Mouse (Mus musculus): ENCODE measurements around the gene Kdelr3. TPM values are rescaled to one million over a fixed set of nuclear protein-coding genes. Genes with fewer than 3 reads are reported as not detected.

Gene Kdelr3
- polyA plus RNA-seq (2017; shearing (Covaris generic)), result not detected

DNA sequence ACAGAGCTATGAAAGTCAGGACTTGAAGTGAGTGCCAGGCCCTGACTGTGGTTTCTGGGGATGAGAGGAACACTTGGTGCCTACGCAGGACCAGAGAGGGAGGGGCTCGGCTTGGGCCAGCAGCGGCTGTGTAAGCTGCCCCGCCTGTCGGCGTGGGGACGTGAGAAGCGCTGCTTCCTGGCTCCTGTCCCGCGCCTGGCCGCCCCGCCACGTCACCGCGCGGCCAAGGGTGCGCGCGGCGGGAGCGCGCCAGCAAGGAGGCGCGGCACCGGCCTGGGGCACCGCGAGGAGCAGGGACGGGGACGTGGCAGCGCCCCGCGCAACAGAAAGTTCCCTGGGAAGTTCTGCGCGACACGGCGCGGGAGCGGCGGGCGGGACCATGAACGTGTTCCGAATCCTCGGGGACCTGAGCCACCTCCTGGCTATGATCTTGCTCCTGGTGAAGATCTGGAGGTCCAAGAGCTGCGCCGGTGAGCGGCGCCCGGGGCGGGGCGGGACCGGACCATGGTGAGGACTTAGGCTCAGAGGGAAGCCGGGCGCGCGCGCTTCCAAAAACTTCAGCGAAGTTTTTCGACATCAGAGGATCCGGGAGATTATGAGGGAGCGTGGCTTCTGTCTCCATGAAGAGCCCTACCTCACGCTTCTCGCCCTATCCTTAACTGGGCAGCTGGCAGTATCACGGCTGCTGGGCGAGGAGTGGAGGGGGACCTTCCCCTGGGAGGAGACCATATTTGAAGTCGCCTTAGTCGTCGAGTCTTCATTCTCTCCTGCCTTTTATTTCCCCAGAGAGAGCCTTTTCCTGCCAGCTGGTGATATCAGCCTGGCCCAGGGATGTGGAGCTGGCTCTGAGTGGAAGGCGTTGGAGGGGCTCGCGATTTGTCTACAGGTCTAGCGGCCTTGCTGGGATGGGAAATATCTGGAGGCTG, at the start of gene Kdelr3:
Gene Kdelr3 (plus strand): TSS at position 241 of the 926 bp plus-strand sequence.

DNA sequence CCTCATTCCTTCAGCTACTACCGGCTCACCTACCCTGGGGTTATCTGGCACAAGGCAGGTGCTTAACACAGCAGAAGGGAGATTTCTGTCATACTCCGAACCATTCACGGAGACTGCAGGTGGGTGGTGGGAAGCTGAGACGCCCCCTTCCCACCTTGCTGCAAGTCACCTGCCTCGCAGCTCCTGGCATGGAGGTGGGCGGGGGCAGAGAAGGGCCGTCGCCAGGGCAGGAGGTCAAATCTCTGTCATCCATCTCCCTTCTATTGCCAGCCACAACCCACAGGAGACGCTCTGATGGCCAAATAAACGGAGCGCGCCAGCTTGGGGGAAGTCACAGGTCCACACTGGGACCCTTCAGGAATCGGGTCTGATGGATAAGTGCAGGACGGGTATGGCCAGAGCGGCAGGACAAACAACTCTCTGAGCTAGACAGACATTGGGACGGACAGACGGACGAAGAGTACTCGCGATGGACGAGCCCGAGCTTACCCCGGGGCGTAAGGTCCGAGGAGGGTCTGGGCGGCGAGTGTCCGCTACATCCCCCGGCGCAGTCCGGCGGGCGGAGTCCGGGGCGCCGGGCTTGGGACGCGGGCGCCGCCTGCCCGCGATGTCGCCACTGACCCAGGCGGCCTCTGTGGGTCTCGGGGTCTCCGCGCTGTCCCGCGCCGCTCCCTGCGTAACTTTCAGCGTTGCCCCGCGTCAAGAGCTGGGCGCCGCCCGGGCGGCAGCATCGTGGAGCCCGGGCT, 11.3 kb upstream of the Kdelr3 start, which contains the start of gene Kcnj4:
Gene Kcnj4 (minus strand): TSS at position 535 of the 746 bp plus-strand sequence.

GRCm38 (mm10) chr15:79546410-79547288, 30.4 kb downstream of the Kdelr3 start, which contains the start of gene Ddx17:
Gene Ddx17, minus strand, starts transcription at chr15:79546741.

Other genes with a start within 250 kb of the Kdelr3 start
- gene Baiap2l2, start 230.9 kb upstream of the Kdelr3 start, polyA plus RNA-seq (2017; shearing (Covaris generic)), result 1.7 TPM
- gene Pla2g6, start 188.0 kb upstream of the Kdelr3 start, polyA plus RNA-seq (2017; shearing (Covaris generic)), result 7.2 TPM
- 31.6 TPM for gene Maff, start 169.8 kb upstream of the Kdelr3 start, polyA plus RNA-seq (2017; shearing (Covaris generic))
- 47.5 TPM for gene Tmem184b, start 112.8 kb upstream of the Kdelr3 start, polyA plus RNA-seq (2017; shearing (Covaris generic))
- gene Csnk1e, start 60.8 kb upstream of the Kdelr3 start, polyA plus RNA-seq (2017; shearing (Covaris generic)), result 105 TPM
- gene Kcnj4, start 11.2 kb upstream of the Kdelr3 start, polyA plus RNA-seq (2017; shearing (Covaris generic)), result not detected
- 22.4 TPM for gene Ddx17, start 30.3 kb downstream of the Kdelr3 start, polyA plus RNA-seq (2017; shearing (Covaris generic))
- gene Dmc1, start 88.7 kb downstream of the Kdelr3 start, polyA plus RNA-seq (2017; shearing (Covaris generic)), result not detected
- gene Fam227a, start 142.5 kb downstream of the Kdelr3 start, polyA plus RNA-seq (2017; shearing (Covaris generic)), result not detected
- 3.0 TPM for gene Cby1, start 142.8 kb downstream of the Kdelr3 start, polyA plus RNA-seq (2017; shearing (Covaris generic))
- 180 TPM for gene Tomm22, start 154.4 kb downstream of the Kdelr3 start, polyA plus RNA-seq (2017; shearing (Covaris generic))
- gene Josd1, start 171.5 kb downstream of the Kdelr3 start, polyA plus RNA-seq (2017; shearing (Covaris generic)), result 54.7 TPM
- 141 TPM for gene Gtpbp1, start 174.4 kb downstream of the Kdelr3 start, polyA plus RNA-seq (2017; shearing (Covaris generic))
- 76.2 TPM for gene Sun2, start 226.1 kb downstream of the Kdelr3 start, polyA plus RNA-seq (2017; shearing (Covaris generic))